8 mouse cellular contexts compared by ENCODE assay signal in the genomic region with DNA sequence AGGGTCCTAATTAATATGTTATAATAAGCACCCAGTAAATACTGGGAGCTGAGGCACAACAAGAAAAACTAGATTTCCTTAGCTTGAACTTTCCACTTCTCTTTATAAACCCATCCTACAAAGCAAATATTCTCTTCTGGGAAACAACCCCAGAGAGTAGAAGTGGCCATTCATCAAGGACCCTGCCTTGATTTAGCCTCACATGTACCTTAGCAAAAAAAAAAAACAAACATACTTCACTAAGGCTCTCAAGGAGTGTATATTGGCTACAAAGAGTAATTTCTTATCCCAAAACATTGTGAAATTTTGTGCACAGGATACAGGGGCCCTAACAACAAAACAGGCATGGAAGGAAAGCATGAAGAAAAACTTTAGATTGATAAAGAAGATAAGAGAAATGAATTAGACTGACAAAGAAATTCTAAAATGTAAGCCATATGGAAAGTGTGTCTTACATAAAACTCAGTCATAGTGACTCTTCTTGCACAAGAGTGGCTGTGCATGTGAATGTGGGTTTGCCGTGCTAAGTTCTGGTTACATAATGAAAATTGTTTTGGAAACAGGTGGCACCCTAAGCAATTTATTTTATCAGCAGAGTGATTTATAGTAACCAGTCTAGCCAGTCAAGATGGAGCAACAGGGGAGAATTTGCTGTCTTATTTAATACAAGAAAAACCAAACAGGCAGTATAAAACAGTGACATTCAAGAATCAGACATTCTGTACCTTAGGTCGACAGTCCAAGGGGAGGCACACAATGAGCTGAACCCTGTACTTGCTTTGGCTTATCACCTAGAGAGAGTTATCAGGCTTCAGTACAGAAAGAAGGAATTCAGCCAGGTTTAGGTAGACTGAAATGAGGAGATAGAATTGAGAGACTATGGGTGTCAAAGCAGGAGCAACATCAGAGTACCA. TPM values are rescaled to one million over a fixed set of nuclear protein-coding genes. Genes with fewer than 3 reads are reported as not detected.
A peak's percentile ranks its signal among the peaks of the same experiment; 100 is the strongest.
DNase-seq lines count a peak whose midpoint lies in the region; ATAC-seq and TF ChIP-seq lines count a peak whose summit lies in the region.

No protein-coding gene starts in this region.

- no peaks in the 10 kb centered on the region for H3K27me3 ChIP-seq in heart, embryonic 13.5 days (replicated peaks)
- no peaks in the 10 kb centered on the region for H3K27me3 ChIP-seq in hindbrain, embryonic 15.5 days
- no peaks in the 10 kb centered on the region for H3K27me3 ChIP-seq in midbrain, embryonic 13.5 days

- peaks cover 11% of the 10 kb centered on the region for H3K36me3 ChIP-seq in heart, embryonic 13.5 days
- peaks cover 4% of the 10 kb centered on the region; the same call in 1 of the 2 replicates for H3K36me3 ChIP-seq in hindbrain, embryonic 15.5 days
- H3K36me3 ChIP-seq in midbrain, embryonic 13.5 days: peaks cover 7% of the 10 kb centered on the region

- intact Hi-C loops in heart, postnatal 25 days (cut with DNase I): loop anchor here (10.0 kb wide), 1 partner anchor 214 kb away; a partner anchor contains a TSS

- no peak for DNase-seq in heart, postnatal 25 days (ENCODE audit: low spot score)
- no peak for DNase-seq in layer of hippocampus, adult 11-12 months (ENCODE audit: low spot score)
- no peak for DNase-seq in layer of hippocampus, postnatal 25 days (ENCODE audit: extremely low spot score in 1 of 2, low spot score in 1 of 2)

- peaks cover 29% of the 10 kb centered on the region for H3K4me1 ChIP-seq in heart, embryonic 13.5 days
- no peaks in the 10 kb centered on the region; the same call in 1 of the 2 replicates for H3K4me1 ChIP-seq in bone marrow macrophage, adult 2 months (ENCODE audit: control insufficient read depth, insufficient read depth, low read length)
- H3K4me1 ChIP-seq in hindbrain, embryonic 15.5 days (replicated peaks): peaks cover 22% of the 10 kb centered on the region
- peaks cover 28% of the 10 kb centered on the region for H3K4me1 ChIP-seq in midbrain, embryonic 13.5 days (replicated peaks)

- no peak for TF ChIP-seq CTCF in bone marrow macrophage, adult 2 months (IDR thresholded peaks at IDR 0.05; ENCODE audit: low read depth, low read length)

- peak overlapping the region; percentile 76; the same call in 1 of the 2 replicates for H3K27ac ChIP-seq in heart, embryonic 13.5 days (replicated peaks)
- H3K27ac ChIP-seq in bone marrow macrophage, adult 2 months (ENCODE audit: insufficient read depth, low read depth, low read length): no peak overlapping the region
- H3K27ac ChIP-seq in hindbrain, embryonic 15.5 days (replicated peaks): peak overlapping the region; percentile 94
- peak overlapping the region; percentile 85; the same call in 1 of the 2 replicates for H3K27ac ChIP-seq in midbrain, embryonic 13.5 days

- 79% methylated on average over 2 of the region's 2 CpGs for WGBS in heart, embryonic 13.5 days
- 72% methylated on average over 2 of the region's 2 CpGs for WGBS in hindbrain, embryonic 15.5 days
- 71% methylated on average over 2 of the region's 2 CpGs for WGBS in midbrain, embryonic 13.5 days

- peak overlapping the region; percentile 85 for H3K4me3 ChIP-seq in heart, embryonic 13.5 days
- H3K4me3 ChIP-seq in bone marrow macrophage, adult 2 months (ENCODE audit: insufficient read depth, low read length): peak overlapping the region; percentile 80
- peak overlapping the region; percentile 71 for H3K4me3 ChIP-seq in hindbrain, embryonic 15.5 days
- H3K4me3 ChIP-seq in midbrain, embryonic 13.5 days (replicated peaks): peak overlapping the region; percentile 96

- no peaks in the 10 kb centered on the region for H3K9me3 ChIP-seq in heart, embryonic 13.5 days
- H3K9me3 ChIP-seq in hindbrain, embryonic 15.5 days: no peaks in the 10 kb centered on the region
- no peaks in the 10 kb centered on the region for H3K9me3 ChIP-seq in midbrain, embryonic 13.5 days

- peak overlapping the region; percentile 85 for H3K9ac ChIP-seq in heart, embryonic 13.5 days
- peak overlapping the region; percentile 90 for H3K9ac ChIP-seq in hindbrain, embryonic 15.5 days
- H3K9ac ChIP-seq in midbrain, embryonic 13.5 days (replicated peaks): peak overlapping the region; percentile 91

- no peak for TF ChIP-seq POLR2A in bone marrow macrophage, adult 2 months (IDR thresholded peaks at IDR 0.05; ENCODE audit: borderline replicate concordance, low read depth, low read length)

- peak overlapping the region; percentile 99 for H3K4me2 ChIP-seq in heart, embryonic 13.5 days
- peak overlapping the region; percentile 88 for H3K4me2 ChIP-seq in hindbrain, embryonic 15.5 days
- H3K4me2 ChIP-seq in midbrain, embryonic 13.5 days (replicated peaks): peak overlapping the region; percentile 99

- ATAC-seq in heart, embryonic 13.5 days (ENCODE audit: extremely low read depth, insufficient number of reproducible peaks, low FRiP score, low TSS enrichment): no peak
- ATAC-seq in hindbrain, embryonic 15.5 days (ENCODE audit: low FRiP score, low read depth): no peak
- ATAC-seq in midbrain, embryonic 13.5 days: no peak
- no peak for ATAC-seq in erythroid progenitor cell, adult 5-6 weeks (replicated peaks; ENCODE audit: low FRiP score, poor library complexity, severe bottlenecking)

RNA-seq across cellular contexts. Expression of a gene that starts 26.6 kb away (rescaled TPM):
- 8.6 and 8.9 TPM in 2 replicates for polyA plus RNA-seq in heart, embryonic 13.5 days (2015; fragmentation: Nextera tagmentation; extraction: Ambion mirVana)
- 100 to 1,000 TPM; 143 to 173 TPM for total RNA-seq in heart, postnatal 25 days (2021)
- 4.2 and 5.3 TPM in 2 replicates for polyA plus RNA-seq in bone marrow macrophage, adult 2 months (2012; ENCODE audit: insufficient read depth, insufficient read length, missing spikeins)
- polyA plus RNA-seq in hindbrain, embryonic 15.5 days (2015; fragmentation: Nextera tagmentation; extraction: Ambion mirVana): 22.6 and 23.6 TPM in 2 replicates
- 21.7 and 21.8 TPM in 2 replicates for polyA plus RNA-seq in midbrain, embryonic 13.5 days (2015; fragmentation: Nextera tagmentation; extraction: Ambion mirVana)
- 2.1 and 4.0 TPM in 2 replicates for total RNA-seq in erythroid progenitor cell, adult 5-6 weeks (2015; ENCODE audit: low replicate concordance)
- total RNA-seq in erythroid progenitor cell, adult 5-6 weeks (2017; ENCODE audit: low replicate concordance): 3.9 and 4.2 TPM in 2 replicates
- 10 to 100 TPM; 55.6 to 58.4 TPM for total RNA-seq in layer of hippocampus, postnatal 25 days (2021)
